Mouse (Mus musculus): ENCODE results near the gene Xpnpep1. TPM values are rescaled to one million over a fixed set of nuclear protein-coding genes. Genes with fewer than 3 reads are reported as not detected.

Xpnpep1 gene
- total RNA-seq, 2 experiments from 2014 or later, result 103 to 186 TPM

- ATAC-seq (replicated peaks; ENCODE audit: low FRiP score, low TSS enrichment, poor library complexity, severe bottlenecking), result no peak
Measured at GRCm38 (mm10) chr19:53008921-53009320, 31.1 kb downstream of the Xpnpep1 start.

- ATAC-seq (replicated peaks; ENCODE audit: low FRiP score, low TSS enrichment, poor library complexity, severe bottlenecking), result peak; percentile 46; the same call in 1 of the 2 replicates
Measured at GRCm38 (mm10) chr19:53008020-53008705, 31.9 kb downstream of the Xpnpep1 start.

- ATAC-seq (replicated peaks; ENCODE audit: low FRiP score, low TSS enrichment, poor library complexity, severe bottlenecking), result no peak
Measured at GRCm38 (mm10) chr19:53005978-53006377, 34.0 kb downstream of the Xpnpep1 start.

- peak; percentile 78 for ATAC-seq (replicated peaks; ENCODE audit: low FRiP score, low TSS enrichment, poor library complexity, severe bottlenecking)
Measured at GRCm38 (mm10) chr19:53003554-53004365, 36.3 kb downstream of the Xpnpep1 start.

GRCm38 (mm10) chr19:53002166-53003095 is 37.6 kb downstream of the Xpnpep1 start:
- peak; percentile 55 for ATAC-seq (replicated peaks; ENCODE audit: low FRiP score, low TSS enrichment, poor library complexity, severe bottlenecking)

GRCm38 (mm10) chr19:52992880-52993440 is 47.1 kb downstream of the Xpnpep1 start:
- peak; percentile 84 for ATAC-seq (replicated peaks; ENCODE audit: low FRiP score, low TSS enrichment, poor library complexity, severe bottlenecking)

- ATAC-seq (replicated peaks; ENCODE audit: low FRiP score, low TSS enrichment, poor library complexity, severe bottlenecking), result no peak
Measured at GRCm38 (mm10) chr19:52991924-52992323, 48.1 kb downstream of the Xpnpep1 start.

GRCm38 (mm10) chr19:52979020-52979711 is 60.8 kb downstream of the Xpnpep1 start:
- no peak for ATAC-seq (replicated peaks; ENCODE audit: low FRiP score, low TSS enrichment, poor library complexity, severe bottlenecking)

GRCm38 (mm10) chr19:52975564-52976185 is 64.3 kb downstream of the Xpnpep1 start:
- ATAC-seq (replicated peaks; ENCODE audit: low FRiP score, low TSS enrichment, poor library complexity, severe bottlenecking), result peak; percentile 70

- no peak for ATAC-seq (replicated peaks; ENCODE audit: low FRiP score, low TSS enrichment, poor library complexity, severe bottlenecking)
Measured at GRCm38 (mm10) chr19:52966339-52966738, 73.7 kb downstream of the Xpnpep1 start.

- ATAC-seq (replicated peaks; ENCODE audit: low FRiP score, low TSS enrichment, poor library complexity, severe bottlenecking), result no peak
Measured at GRCm38 (mm10) chr19:52962745-52963144, 77.3 kb downstream of the Xpnpep1 start.

GRCm38 (mm10) chr19:52922678-52923495 is 117.1 kb downstream of the Xpnpep1 start:
- peak; percentile 80; the same call in 1 of the 2 replicates for ATAC-seq (replicated peaks; ENCODE audit: low FRiP score, low TSS enrichment, poor library complexity, severe bottlenecking)

GRCm38 (mm10) chr19:52904182-52904581 is 135.8 kb downstream of the Xpnpep1 start:
- no peak for ATAC-seq (replicated peaks; ENCODE audit: low FRiP score, low TSS enrichment, poor library complexity, severe bottlenecking)

GRCm38 (mm10) chr19:52891807-52892442 is 148.1 kb downstream of the Xpnpep1 start:
- ATAC-seq (replicated peaks; ENCODE audit: low FRiP score, low TSS enrichment, poor library complexity, severe bottlenecking), result no peak
